Mouse (Mus musculus): ENCODE data around the gene Htr5a. TPM values are rescaled to one million over a fixed set of nuclear protein-coding genes. Genes with fewer than 3 reads are reported as not detected.

The Htr5a gene
- polyA plus RNA-seq, 1 experiment from 2014 or later, result 0.04 TPM

Other genes starting within 250 kb of the Htr5a start
- gene Paxip1, start 50.5 kb upstream of the Htr5a start, polyA plus RNA-seq (2014; fragmentation: Nextera tagmentation; extraction: Ambion mirVana), result 51.9 and 53.2 TPM in 2 replicates
- 107 and 109 TPM in 2 replicates for gene Insig1, start 229.2 kb downstream of the Htr5a start, polyA plus RNA-seq (2014; fragmentation: Nextera tagmentation; extraction: Ambion mirVana)